18 mouse cellular contexts compared by ENCODE assay signal in the genomic region with DNA sequence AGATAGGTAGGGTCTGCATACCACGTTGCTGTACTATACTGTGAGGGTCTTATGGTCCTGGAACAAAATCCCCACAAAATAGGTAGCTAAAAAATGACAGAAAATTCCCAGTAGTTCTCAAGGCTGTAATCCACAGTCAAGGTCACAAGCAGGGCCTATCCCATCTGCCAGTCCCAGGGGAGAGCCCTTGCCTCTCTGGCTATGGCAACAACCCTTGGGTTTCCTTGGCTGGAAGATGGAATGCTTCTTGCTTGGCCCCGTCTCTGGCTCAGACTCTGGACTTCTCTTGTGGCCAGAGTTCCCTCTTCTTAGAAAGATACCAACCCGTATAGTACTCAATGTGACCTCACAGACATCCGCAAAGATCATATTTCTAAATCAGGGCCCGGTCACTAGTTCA.
"Had no signal": no experiment of that assay in that cellular context is flagged by ENCODE, and none has a peak within 500 bp of the region (broad histone marks: within the 10 kb centered on the region; RNA-seq: fewer than 3 reads in every experiment).

No protein-coding gene starts in this region.

- H3K9me3 ChIP-seq: liver, embryonic 13.5 days; midbrain, embryonic 10.5 days; midbrain, embryonic 13.5 days; neural tube, embryonic 13.5 days; stomach, embryonic 15.5 days had no signal

- H3K4me2 ChIP-seq: liver, embryonic 13.5 days; midbrain, embryonic 13.5 days; neural tube, embryonic 13.5 days; stomach, embryonic 15.5 days had no signal

- H3K4me1 ChIP-seq: neural tube, embryonic 13.5 days had no signal

- H3K4me3 ChIP-seq: left cerebral cortex, adult 2 months; liver, embryonic 13.5 days; midbrain, embryonic 10.5 days; midbrain, embryonic 13.5 days; myocyte; neural tube, embryonic 13.5 days; stomach, embryonic 15.5 days had no signal

- ATAC-seq: midbrain, embryonic 13.5 days; midbrain, embryonic 16.5 days had no signal

- H3K27me3 ChIP-seq: liver, embryonic 13.5 days; midbrain, embryonic 13.5 days; neural tube, embryonic 13.5 days; stomach, embryonic 15.5 days had no signal

- H3K27ac ChIP-seq: left cerebral cortex, adult 2 months; liver, embryonic 13.5 days; midbrain, embryonic 10.5 days; midbrain, embryonic 13.5 days; neural tube, embryonic 13.5 days; stomach, embryonic 15.5 days had no signal

- H3K36me3 ChIP-seq: liver, embryonic 13.5 days; midbrain, embryonic 10.5 days; midbrain, embryonic 13.5 days; neural tube, embryonic 13.5 days; stomach, embryonic 15.5 days had no signal

- H3K9ac ChIP-seq: liver, embryonic 13.5 days; midbrain, embryonic 13.5 days; neural tube, embryonic 13.5 days; stomach, embryonic 15.5 days had no signal

- DNase-seq: kidney, adult 9 months; kidney, postnatal 10 days; kidney, postnatal 36 days; layer of hippocampus, postnatal 36 days; liver, embryonic 13.5 days; lung, adult 2 months; lung, postnatal 14 days; right cerebral cortex, adult 18-20 months; right cerebral cortex, postnatal 14 days; right cerebral cortex, postnatal 4 days; spleen, adult 18-20 months had no signal
